Mouse (Mus musculus): ENCODE results near the gene Strn3. TPM values are rescaled to one million over a fixed set of nuclear protein-coding genes. Genes with fewer than 3 reads are reported as not detected.
"Not testable (repeated sequence)": the region's sequence is repeated elsewhere in the genome, so short reads cannot be mapped to it uniquely, and the experiment has no call there.

The Strn3 gene
- total RNA-seq, 2 experiments from 2014 or later: 30.4 to 51.1 TPM

DNA sequence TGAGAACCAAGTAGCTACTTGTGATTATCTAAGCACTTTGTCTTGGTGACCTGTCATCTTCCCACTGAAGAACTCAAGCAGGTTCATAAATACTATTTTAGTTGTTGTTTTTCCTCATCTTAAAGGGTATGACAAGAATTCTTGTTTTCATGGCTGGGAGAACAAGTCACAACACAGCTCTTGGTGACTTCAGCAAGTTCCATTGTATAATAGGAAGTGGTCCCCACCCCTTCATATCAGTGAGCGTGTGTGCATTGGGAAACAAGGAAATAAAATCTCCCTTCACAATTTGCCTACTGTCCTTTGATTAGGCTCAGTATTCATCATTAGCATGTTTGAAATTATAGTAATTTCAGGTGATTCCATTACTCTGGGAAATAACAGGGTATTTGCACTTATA, 3.3 kb upstream of the Strn3 start:
- ATAC-seq (replicated peaks; ENCODE audit: poor library complexity, severe bottlenecking): no peak

DNA sequence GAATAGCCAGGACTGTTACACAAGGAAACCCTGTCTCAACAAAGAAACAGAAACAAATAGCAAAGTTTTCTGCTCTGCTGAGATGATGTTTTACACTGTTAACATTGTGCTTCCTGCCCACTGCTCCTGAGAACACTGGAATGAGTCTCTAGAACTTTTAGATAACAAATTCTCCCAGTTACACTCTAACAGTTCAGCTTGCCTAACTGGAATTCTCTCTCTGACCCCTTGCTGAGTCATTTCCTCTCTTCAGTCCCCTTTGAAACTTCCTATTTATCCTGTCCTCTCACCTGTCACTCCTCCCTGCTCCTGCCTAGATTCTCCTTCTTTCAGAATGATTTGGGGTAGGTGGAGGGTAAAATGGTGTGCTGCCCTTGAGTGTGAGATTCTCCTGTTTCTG, 2.4 kb upstream of the Strn3 start:
- ATAC-seq (replicated peaks; ENCODE audit: poor library complexity, severe bottlenecking): no peak

DNA sequence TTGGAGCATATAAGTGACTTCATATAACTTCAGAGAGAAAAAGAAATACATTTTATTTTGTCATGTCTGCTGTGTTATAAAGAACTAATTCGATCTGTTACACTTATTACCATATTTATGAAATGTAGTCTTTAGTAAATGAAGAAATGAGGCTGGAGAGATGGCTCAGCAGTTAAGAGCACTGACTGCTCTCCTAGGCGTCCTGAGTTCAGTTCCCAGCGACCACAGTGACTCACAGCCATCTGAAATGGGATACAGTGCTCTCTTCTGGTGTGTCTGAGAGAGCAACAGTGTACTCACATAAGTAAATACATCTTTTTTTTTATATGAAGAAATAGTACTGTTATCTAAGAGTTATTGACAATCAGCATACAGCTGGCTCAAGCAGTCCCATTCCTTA, 1.7 kb upstream of the Strn3 start:
- no peak for ATAC-seq (replicated peaks; ENCODE audit: poor library complexity, severe bottlenecking)

DNA sequence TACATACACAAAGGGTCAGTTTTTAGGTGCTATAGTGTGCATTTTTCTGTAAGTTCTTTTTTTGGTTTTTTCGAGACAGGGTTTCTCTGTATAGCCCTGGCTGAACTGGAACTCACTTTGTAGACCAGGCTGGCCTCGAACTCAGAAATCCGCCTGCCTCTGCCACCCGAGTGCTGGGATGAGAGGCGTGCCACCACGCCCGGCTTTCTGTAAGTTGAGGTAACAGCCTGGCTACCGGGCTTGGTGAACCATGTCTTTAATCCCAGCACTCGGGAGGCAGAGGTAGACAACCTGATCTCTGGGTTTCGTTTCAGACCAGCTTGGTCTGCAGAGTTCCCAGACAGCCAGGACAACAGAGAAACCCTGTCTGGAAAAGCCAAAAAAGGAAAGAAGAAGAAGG, 1.2 kb upstream of the Strn3 start:
- not testable (repeated sequence) for ATAC-seq (replicated peaks; ENCODE audit: poor library complexity, severe bottlenecking)

DNA sequence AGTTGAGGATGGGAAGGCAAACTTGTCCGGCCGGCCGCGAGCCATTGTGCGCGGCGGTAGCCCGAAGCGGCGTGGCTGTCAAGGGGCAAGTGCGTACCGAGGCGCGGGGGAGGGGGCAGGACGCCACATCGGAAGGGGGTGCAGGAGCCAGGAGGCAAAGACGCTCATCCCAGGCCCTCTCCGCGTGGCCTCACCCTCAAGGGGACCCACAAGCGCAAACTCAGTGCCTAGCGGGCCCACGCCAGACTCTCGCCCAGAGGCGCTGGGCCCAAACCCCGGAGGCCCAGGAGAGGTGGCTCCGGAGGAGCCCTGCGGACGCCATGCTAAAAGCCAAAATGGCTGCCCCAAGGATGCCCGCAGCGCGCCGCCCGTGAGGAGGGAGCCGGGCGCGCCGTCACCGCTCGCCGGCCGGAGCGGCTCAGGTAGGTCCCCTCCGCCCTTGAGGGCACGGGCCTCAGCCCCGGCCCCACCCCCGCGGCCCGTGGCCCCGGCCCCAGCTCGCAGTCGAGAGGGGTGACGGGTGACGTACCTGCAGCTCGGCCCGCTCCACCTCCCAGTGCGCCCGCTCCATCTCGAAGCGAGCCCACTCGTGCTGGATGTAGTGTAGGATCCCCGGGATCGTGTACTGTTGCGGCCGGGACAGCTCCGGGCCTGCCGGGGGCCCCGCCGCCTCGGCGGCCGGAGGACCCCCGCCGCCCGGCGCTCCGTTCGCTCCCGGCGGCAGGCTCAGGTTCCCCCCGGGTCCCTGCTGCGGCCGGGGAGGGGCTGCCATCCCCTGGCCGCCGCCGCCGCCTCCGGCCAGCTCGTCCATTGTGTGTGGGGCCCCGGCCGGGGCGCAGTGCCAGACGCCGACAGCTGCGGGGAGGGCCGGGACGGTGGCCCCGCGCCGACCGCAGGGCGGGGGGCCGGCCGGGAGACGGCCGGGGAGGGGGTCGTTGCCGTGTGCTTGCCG, 528 bp downstream of the Strn3 start, which contains the start of gene Ap4s1:
Gene Ap4s1, plus strand, starts transcription at position 141 of the 952 bp plus-strand sequence.
- peak; percentile 36 for ATAC-seq (replicated peaks; ENCODE audit: poor library complexity, severe bottlenecking)

DNA sequence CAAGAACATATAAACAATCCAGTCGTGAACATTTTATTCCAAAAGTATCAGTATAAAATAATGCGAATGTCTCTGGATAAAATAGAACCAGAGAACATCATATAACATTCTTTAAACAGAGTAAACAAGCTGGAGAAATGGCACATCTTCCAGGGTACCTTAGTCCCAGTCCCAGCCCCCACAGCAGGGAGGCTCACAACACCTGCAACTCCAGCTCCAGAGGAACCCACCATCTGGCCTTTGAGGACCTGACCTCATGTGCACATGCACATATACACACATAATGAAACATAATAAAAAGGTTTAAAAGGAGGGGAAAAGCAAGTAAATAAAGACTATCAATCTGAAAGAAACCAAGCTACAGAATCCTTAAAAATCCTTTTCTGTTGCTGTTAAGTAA, 3.2 kb downstream of the Strn3 start:
- ATAC-seq (replicated peaks; ENCODE audit: poor library complexity, severe bottlenecking): no peak

DNA sequence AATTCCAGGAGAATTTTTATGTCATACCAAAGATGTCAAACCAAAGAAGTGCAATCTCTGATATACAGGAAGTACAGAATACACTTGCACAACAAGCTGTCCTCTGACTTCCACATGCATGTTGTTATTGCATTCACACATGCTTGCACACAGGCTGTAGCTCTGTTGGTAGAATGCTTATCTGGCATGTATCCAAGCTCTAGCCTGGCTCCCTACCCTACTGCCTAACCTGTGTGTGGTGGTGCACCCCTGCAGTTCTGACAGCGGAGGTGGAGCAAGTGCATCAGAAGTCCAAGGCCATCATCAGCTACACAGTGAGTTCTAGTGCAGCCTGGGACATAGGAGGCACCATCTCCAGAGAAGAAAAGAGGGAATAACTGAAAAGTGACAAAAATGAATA, 12.9 kb downstream of the Strn3 start:
- peak; percentile 97 for ATAC-seq (replicated peaks; ENCODE audit: poor library complexity, severe bottlenecking)

DNA sequence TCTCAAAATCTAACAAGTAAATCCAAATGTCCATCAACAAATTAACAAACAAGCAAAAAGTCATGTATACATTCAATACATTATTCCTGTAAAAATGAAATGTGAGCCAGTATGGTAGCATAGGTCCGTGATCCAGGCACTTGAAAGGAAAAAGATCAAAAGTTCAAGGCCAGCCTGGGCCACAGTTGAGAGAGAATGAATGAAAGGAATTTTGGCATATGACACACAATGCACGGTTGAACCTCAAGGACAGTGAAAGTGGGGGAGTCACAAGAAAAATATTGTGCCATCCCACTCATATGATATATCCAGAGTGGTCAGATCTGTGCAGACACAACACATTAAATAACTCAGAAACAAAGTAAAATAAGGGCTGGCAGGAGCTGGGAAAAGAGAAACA, 15.3 kb downstream of the Strn3 start:
- ATAC-seq (replicated peaks; ENCODE audit: poor library complexity, severe bottlenecking): no peak

DNA sequence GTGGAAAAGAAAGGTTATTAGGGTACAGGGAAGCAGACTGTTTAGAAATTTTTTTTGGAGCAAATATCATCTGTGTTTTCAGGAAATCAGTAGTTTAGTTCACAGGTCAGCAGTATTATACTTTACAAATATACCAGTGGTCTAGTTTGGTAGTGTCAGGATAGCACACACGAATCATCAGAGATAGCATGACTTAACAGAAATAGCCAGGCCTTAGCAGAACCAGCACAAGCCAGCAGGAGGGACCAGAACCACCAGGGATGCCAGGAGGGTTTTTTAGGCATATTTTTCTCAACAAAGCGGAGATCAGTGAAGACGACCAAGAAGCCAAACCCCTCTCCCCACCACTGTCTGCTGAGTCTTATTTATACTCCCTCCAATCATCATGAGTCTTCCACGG, 18.4 kb downstream of the Strn3 start:
- ATAC-seq (replicated peaks; ENCODE audit: poor library complexity, severe bottlenecking): no peak

DNA sequence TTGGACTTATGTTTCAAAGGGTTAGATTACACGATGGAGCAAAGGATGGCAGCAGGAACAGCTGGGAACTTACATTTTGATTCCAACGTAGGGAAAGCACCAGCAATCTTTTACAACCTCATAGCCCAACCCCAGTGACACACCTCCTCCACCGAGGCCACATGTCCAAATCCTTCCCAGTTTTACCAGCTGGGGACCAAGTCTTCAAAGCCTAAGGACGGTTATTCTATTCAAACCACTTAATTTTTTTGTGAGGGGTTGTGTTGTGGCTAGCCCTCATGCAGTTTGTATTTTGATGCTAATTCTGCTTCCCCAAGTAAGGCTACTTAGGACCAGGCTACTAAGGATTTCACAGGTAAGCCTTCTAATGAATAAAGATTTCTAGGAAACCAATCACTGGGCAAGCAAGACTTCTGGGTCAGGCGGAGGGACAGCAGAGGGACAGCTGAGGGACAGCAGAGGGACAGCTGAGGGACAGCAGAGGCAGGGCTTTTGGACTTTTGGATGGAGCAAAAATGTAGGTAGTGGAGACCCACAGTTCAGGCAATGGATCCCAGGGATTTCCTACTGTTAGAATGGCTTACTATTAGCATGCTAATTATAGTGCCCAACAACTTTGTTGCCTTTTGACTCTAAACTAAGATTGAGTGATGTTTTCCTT, 20.3 kb downstream of the Strn3 start:
- no peak for ATAC-seq (replicated peaks; ENCODE audit: poor library complexity, severe bottlenecking)

DNA sequence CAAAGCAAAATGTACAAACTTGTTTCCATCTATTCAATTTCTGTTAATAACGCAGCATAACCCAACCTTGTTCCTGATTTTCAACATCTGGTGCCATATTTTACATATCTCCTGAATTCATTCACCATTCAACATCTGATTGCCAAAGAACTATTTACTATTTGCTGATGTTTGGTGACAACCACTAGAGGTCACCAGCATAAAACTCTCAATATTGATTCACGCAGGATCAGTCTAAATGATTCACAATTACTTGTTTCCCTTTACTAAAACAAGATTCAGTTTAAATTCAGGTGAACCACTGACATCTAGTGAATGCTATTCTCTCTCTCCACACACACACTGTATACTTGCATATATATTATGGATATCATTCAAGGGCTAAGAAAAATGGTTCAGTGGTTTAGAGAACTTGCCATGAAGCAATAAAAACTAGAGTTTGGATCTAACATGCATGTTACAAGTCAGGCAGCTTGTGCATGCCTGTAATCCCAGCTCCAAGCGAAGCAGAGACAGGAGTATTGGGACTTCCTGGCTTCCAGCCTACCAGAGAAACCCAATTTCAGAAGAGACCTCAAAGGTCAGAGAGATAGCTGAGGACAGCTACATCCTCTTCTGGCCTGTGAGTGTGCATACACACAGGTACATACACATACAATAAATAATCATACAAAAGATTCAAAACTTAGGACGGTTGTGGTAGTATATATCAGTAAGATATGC, 24.8 kb downstream of the Strn3 start:
- peak; percentile 56 for ATAC-seq (replicated peaks; ENCODE audit: poor library complexity, severe bottlenecking)

DNA sequence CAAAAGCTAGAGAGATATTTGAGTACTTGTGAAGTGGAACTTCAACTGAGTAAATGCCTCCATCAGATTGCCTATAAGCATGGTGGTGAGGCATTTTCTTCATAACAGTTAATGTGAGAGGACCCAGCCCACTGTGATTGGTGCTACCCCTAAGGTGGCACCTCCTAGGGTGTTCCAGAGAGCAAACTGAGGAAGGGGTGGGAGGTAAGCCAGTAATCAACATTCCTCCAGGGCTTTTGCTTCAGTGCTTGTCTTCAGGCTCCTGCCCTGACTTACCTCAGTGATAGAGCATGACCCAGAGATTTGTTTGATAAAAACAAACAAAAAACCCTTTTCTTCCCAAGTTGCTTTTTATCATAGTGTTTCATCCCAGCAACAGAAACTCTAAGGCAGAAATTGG, 27.8 kb downstream of the Strn3 start:
- ATAC-seq (replicated peaks; ENCODE audit: poor library complexity, severe bottlenecking): no peak

DNA sequence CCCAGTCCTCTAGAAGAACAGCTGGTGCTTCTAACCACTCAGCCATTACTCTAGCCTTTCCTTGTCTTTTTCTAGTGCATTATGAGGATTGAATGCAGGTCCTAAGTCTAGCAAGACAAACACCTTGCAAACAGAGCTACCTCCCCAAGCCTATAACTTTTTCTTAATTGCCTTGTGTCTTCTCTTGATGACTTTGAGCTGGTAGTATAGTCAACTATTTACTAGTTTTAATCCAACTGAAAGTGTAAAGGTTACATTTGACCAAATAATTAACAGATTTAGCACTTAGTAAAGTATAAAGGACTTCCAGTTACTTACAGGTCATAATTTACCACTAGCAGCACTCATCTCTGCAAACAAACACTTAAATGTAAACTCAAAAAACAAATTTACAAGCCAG, 28.7 kb downstream of the Strn3 start:
- no peak for ATAC-seq (replicated peaks; ENCODE audit: poor library complexity, severe bottlenecking)

DNA sequence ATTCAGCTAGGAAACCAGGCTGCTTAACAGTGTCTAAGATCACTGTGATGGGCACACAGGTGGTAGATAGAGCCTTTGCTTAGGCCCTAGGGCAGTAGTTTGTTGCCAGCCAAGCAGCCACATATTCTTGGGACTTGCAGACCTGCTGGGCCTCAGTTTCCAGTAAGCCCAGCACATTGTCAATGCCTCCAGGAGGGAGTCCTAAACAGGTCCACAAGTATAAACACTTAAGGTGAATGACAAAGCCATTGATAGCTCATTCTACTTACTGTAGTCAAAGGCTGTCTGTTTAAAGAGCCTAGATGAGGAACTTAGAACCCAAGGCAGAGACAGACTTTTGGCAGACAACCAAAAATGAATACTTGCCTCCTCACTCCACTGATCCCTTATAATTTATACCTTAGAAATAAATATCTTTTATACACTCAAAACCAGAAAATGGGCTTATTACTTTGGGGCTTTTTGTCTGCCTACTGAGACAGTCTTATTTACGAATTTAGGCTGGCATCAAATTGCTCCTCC, 35.7 kb downstream of the Strn3 start:
- ATAC-seq (replicated peaks; ENCODE audit: poor library complexity, severe bottlenecking): no peak

DNA sequence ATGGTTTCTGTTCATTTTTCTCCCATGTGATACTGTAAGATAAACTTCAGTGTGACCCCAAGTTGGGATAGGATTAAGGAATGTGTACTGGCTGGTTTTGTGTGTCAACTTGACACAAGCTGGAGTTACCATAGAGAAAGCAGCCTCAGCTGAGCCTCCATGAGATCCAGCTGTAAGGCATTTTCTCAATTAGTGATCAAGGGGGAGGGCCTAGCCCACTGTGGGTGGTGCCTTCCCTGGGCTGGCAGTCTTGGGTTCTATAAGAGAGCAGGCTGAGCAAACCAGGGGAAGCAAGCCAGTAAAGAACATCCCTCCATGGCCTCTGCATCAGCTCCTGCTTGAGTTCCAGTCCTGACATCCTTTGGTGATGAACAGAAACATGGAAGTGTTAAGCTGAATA, 42.3 kb downstream of the Strn3 start:
- ATAC-seq (replicated peaks; ENCODE audit: poor library complexity, severe bottlenecking): not testable (repeated sequence)

DNA sequence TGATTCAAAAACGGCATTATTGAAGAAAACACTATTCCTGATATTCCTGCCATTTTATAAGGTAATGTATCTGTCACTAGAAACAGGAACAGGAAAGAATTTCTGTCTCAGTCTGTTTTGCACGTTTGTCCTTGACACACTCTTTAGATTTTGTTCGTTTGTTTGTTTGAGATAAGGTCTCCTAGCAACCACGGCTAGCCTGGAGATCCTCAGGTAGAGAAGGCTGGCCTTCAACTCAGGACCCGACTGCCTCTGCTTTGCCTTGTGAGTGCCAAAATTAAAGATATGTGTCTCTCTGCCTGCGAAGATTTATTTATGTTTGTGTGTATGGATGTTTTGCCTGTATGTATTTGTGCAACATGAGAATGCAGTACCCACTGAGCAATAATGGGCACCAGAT, 49.8 kb downstream of the Strn3 start:
- ATAC-seq (replicated peaks; ENCODE audit: poor library complexity, severe bottlenecking): no peak

DNA sequence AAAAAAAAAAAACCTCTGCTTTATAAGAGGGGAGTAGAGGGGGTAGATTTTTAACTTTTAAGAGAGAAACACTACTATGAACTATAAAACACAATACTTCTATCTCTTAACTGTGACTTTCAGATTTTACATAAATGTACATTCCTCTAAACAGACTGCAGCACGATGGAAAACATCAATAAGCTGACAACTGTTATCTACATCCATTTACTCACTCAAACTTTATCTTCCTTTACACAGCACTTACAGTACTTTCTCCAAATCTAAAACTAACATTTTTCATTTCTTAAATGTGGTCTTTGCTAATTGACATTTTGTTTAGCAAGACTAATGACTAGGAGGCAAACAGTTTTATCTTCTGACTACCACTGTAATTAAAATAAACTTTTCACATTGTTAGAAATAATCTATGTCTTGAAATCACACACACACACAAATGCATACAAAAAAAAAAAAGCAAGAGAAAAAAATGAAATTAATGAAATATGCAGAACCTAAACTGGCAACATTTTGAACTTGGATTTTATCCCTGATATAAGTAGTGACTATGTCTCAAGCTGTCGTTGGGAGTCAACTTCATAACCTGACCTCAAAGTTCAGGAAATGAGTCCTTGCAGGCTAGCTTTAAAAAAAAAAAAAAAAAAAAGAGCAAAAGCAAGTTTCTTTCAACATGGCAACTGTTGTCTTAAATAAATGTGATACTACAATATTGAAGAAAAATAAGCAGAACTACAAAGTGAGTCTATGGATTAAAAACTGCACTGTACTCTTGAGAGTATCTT, 54.8 kb downstream of the Strn3 start:
- no peak for ATAC-seq (replicated peaks; ENCODE audit: poor library complexity, severe bottlenecking)

DNA sequence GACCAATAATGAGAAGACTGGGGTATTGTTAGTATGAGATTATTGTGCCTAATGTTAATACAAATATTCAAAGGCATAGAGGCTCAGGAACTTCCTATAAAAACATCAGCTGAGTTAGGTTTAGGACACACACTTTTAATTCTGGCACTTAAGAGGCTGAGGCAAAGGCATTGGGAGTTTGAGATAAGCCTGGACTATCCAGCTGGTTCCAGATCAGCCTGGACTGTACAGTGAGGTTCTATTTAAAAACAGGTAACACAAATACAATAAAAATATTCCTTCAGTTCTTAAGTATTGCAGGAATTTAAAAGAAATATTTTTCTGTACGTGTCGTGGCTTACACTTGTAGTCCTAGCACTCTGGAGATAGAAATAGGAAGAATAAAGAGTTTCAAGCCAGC, 55.4 kb downstream of the Strn3 start:
- no peak for ATAC-seq (replicated peaks; ENCODE audit: poor library complexity, severe bottlenecking)

DNA sequence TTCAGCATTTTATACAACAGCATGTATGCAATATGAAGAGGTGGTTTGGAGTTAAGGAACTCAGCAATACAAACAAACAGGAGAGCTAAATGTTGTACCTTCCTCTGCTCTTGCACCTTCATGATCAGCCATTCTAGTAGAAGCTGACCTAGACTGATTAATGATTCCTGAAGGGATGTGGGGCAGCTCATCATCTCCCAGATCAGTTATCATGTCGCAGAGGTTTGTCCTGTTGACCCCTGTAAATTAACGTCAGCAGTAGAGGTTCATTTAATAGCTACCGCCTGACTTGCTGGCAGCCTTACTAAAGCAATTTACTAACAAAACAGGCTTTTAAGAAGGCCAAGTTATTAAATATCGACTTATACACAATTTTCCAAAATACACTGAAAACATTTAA, 58.2 kb downstream of the Strn3 start:
- no peak for ATAC-seq (replicated peaks; ENCODE audit: poor library complexity, severe bottlenecking)

DNA sequence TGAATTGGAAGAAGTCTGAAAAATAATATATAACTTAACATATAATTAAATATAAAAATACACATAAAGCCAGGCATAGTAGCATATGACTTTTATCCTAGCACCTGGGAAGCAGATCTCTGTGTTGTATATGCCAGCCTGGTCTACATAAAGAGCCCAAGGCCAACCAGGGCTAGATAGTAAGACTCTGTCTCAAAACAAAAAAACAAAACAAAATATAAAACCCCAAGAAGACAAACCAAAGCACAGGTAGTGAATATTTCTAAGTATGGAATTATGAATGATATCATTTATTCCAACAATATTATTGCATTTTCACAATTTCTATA, 68.4 kb downstream of the Strn3 start:
- no peak for ATAC-seq (replicated peaks; ENCODE audit: poor library complexity, severe bottlenecking)

Data from granulocyte monocyte progenitor cell, adult 5-6 weeks (primary cell).